Mouse (Mus musculus): ENCODE measurements around the gene Hpse2. TPM values are rescaled to one million over a fixed set of nuclear protein-coding genes. Genes with fewer than 3 reads are reported as not detected.
A peak's percentile ranks its signal among the peaks of the same experiment; 100 is the strongest.

Hpse2 gene
- 0.08 and 0.43 TPM in 2 replicates for polyA plus RNA-seq (2015; fragmentation: Nextera tagmentation; extraction: Ambion mirVana)

DNA sequence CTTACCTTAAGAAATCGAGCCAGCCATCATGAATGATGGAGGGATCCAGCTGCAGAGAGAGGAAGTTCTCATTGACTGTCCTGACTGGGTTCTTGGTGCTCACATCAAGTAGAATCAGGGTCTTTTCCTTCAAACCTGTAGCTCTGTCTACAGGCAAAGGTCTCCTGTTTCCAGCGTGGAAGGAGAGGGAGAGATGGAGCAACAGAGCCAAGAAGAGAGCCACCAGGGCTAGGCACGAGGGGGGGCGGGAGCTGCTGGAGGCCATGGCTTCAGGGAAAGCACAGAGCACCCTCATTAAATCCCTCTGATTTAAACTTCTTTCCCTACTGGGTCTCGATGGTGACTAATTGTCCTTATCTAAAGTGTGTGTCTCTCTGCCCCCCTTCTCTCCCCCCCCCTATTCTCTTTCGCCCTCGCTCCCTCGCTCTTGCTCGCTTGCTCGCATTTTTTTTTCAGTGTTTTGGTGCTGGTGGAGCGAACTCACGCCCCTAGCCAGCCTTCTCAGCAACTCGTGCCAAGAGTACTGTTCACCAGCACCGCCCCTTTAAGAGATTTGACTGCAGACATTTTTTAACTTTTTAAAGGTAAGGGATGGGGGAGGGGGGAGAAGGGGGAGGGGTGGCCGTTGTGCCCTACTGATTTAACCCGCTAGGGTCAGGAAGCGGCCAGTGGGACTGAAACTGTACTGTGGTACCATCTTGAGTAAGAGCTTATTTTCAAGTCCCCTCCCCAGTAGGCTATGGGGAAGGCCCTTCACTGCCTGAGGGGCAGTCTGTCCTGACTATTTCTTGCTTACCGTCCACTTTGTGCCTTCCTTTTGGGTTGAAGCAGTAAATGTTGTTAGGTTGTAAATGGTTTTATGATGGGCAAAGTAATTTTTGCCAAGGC is at the start of gene Hpse2:
Gene Hpse2, minus strand, starts transcription at position 339 of the 888 bp plus-strand sequence.
- Histone ChIP-seq H3K27me3 (peaks cover 71% of the 10 kb centered on the region), H3K4me1 (replicated peaks) (peaks cover 37% of the 10 kb centered on the region), H3K4me2 (peak within 1 kb of the TSS; percentile 42), H3K4me3 (peak within 1 kb of the TSS; percentile 11; the same call in 1 of the 2 replicates), H3K27ac (replicated peaks) (no peak within 1 kb of the TSS), H3K9ac (no peak within 1 kb of the TSS), H3K9me3 (no peaks in the 10 kb centered on the region), H3K36me3 (no peaks in the 10 kb centered on the region)
- no peak for ATAC-seq (ENCODE audit: low read depth)
- 2% methylated on average over 18 of the region's 18 CpGs for WGBS

DNA sequence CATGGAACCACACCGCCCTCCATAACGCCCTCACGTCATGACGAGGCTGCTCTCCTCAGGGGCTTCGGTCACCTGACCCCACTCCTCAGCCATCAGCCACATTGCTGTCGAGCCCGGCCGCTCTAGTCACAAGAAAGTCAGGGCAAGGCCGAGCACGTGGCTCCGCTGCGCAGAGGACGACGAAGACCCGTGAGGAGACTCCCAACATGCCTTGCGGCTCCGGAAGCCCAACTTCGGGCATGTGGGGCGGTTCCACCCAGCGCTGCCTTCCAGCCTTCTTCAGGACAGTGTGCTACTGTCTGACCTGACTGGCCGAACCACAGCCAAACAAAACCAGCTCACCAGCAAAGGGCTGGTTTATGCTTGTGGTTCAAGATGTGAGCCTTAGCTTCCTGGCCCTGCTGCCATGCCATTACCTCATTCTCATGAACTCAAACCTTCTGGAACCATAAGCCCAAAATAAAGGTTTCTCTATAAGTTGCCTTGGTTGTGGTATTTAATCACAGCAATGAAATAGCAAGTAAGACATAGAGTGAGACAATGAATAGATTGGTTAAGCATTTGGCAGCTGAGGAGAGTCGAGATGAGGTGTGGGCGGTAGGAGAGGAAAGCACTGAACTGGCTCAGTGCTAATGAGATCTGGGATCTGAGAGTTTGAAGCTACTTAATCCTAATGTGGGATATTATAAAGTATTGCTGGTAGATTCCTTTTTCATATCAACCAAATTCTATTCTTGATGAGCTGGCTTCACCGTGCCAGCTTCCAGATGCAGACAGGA is 39.5 kb upstream of the Hpse2 start:
- Histone ChIP-seq H3K9ac (no peak overlapping the region), H3K36me3 (no peaks in the 10 kb centered on the region), H3K4me3 (no peak overlapping the region), H3K4me1 (replicated peaks) (no peaks in the 10 kb centered on the region), H3K9me3 (no peaks in the 10 kb centered on the region), H3K27ac (replicated peaks) (no peak overlapping the region), H3K4me2 (no peak overlapping the region), H3K27me3 (no peaks in the 10 kb centered on the region)
- no peak for ATAC-seq (ENCODE audit: low read depth)
- WGBS, result 90% methylated on average over 24 of the region's 24 CpGs

DNA sequence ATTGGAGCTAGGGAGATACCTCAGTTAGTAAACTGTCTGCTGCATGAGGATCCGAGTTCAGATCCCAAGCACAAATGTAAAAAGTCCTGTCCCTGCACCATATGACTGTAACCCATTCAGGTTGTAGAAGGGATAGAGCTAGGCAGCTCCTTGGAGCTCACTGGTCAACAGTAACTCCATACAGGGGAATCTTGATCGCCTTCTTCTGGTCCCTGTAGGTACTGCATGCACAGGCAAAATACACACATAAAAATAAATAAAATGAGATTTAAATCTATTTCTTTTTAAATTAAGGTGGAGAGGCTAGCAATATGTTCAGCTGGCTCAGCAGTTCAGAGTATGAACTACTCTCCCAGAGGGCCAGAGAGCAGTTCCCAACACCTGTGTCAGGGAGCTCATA is 35.9 kb upstream of the Hpse2 start:
- WGBS, result 83% methylated on average over 2 of the region's 2 CpGs
- no peaks in the 10 kb centered on the region for H3K27me3 ChIP-seq

DNA sequence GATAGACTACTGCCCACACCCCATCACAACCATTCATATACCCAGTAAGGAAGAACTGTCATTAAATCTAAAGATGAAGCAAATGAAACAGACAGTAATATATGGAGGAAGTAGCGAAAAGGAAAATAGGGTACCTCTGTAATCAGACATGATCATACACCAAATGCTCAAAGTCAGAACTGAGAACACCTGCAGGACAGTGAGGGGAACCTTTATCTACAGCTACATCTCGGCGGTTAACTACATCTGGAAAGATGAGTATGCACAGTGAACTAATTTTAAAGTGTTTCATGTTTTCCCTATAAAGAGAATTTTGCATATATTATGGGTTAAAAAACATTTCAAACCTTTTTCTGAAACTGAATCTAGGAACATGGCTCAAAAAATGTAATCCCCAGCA is 32.4 kb upstream of the Hpse2 start:
- Histone ChIP-seq H3K27ac (replicated peaks) (no peak overlapping the region), H3K9me3 (no peaks in the 10 kb centered on the region), H3K27me3 (no peaks in the 10 kb centered on the region), H3K36me3 (no peaks in the 10 kb centered on the region), H3K4me3 (no peak overlapping the region), H3K4me2 (no peak overlapping the region), H3K9ac (no peak overlapping the region), H3K4me1 (replicated peaks) (no peaks in the 10 kb centered on the region)
- ATAC-seq (ENCODE audit: low read depth), result no peak
- WGBS, result 87% methylated on average over 3 of the region's 3 CpGs

More for the DNA sequence above, 35.9 kb upstream of the Hpse2 start:
- Histone ChIP-seq H3K4me2 (no peak overlapping the region), H3K27ac (replicated peaks) (no peak overlapping the region), H3K4me1 (replicated peaks) (no peaks in the 10 kb centered on the region), H3K9ac (no peak overlapping the region), H3K4me3 (no peak overlapping the region), H3K36me3 (no peaks in the 10 kb centered on the region), H3K9me3 (no peaks in the 10 kb centered on the region)
- no peak for ATAC-seq (ENCODE audit: low read depth)

DNA sequence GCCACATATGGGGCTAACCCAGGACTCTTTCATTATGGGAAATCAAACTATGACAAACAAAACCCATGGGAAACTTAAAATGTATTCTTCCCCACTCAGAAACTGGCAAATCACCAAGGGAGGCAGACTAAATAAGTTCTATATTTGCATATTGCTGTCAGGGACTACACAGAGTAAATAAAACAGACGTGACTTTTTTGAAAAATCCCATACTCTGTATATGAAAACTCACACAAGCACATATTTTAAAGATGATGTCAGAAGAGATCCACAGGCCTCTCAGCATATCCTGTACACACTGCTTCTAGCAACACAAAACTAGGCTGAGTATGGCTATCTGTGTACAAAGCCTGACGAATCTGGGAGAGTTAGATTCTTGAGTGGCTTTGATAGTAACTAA is 27.4 kb upstream of the Hpse2 start:
- WGBS, result 85% methylated on average over 2 of the region's 2 CpGs
- no peak overlapping the region for H3K27ac ChIP-seq (replicated peaks)
- no peak overlapping the region for H3K4me2 ChIP-seq
- no peaks in the 10 kb centered on the region for H3K27me3 ChIP-seq
- H3K9ac ChIP-seq, result no peak overlapping the region
- H3K4me3 ChIP-seq, result no peak overlapping the region
- H3K4me1 ChIP-seq (replicated peaks), result no peaks in the 10 kb centered on the region
- ATAC-seq (ENCODE audit: low read depth), result no peak
- H3K9me3 ChIP-seq, result no peaks in the 10 kb centered on the region
- no peaks in the 10 kb centered on the region for H3K36me3 ChIP-seq

DNA sequence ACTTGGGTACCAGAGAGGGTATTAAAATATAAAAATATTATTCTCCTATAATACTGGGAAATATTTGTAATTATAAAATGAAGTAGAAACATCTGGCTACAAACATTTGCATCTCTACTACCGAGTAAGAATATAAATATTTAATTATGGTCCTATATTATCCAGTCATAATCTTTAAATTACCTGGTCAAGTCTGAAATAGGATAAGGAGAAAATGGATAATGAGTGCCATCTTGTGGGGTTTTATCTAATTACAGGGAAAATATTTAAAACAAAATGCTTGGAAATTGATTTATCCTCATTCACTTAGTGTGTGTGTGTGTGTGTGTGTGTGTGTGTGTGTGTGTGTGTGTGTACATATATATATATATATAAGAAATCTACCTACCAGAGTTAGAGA is 19.0 kb upstream of the Hpse2 start:
- Histone ChIP-seq H3K4me1 (replicated peaks) (no peaks in the 10 kb centered on the region), H3K4me3 (no peak overlapping the region), H3K36me3 (no peaks in the 10 kb centered on the region), H3K9me3 (no peaks in the 10 kb centered on the region), H3K27ac (replicated peaks) (no peak overlapping the region), H3K4me2 (no peak overlapping the region), H3K9ac (no peak overlapping the region), H3K27me3 (no peaks in the 10 kb centered on the region)
- 35% methylated on average over 1 of the region's 1 CpGs for WGBS
- no peak for ATAC-seq (ENCODE audit: low read depth)

DNA sequence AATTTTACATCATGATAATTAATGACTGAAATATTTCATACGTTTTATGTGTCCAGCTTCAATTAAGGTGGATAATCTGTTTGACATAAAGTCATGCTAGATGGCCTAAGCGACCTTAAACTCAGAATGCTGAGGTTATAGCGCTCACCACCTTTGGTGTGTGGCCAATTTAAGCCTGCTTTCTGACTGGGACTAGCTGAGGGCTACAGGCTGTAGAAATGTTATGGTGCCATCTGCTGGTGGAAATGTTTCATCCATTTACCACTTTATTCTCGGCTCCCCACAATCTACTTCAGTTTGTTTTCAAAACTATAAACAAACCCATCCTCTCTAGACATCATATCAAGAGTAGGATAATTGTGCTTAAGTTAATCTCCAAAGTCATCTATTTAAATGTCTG is 8.2 kb upstream of the Hpse2 start:
- Histone ChIP-seq H3K27ac (replicated peaks) (no peak overlapping the region), H3K4me2 (no peak overlapping the region), H3K4me3 (no peak overlapping the region), H3K9ac (no peak overlapping the region), H3K36me3 (no peaks in the 10 kb centered on the region), H3K9me3 (no peaks in the 10 kb centered on the region), H3K4me1 (replicated peaks) (no peaks in the 10 kb centered on the region), H3K27me3 (peaks cover 6% of the 10 kb centered on the region; the same call in 1 of the 2 replicates)
- 7% methylated on average over 4 of the region's 4 CpGs for WGBS
- 0 out of 2 replicates have a peak, but pooled peaks have one; percentile 59 for ATAC-seq (ENCODE audit: low read depth)

DNA sequence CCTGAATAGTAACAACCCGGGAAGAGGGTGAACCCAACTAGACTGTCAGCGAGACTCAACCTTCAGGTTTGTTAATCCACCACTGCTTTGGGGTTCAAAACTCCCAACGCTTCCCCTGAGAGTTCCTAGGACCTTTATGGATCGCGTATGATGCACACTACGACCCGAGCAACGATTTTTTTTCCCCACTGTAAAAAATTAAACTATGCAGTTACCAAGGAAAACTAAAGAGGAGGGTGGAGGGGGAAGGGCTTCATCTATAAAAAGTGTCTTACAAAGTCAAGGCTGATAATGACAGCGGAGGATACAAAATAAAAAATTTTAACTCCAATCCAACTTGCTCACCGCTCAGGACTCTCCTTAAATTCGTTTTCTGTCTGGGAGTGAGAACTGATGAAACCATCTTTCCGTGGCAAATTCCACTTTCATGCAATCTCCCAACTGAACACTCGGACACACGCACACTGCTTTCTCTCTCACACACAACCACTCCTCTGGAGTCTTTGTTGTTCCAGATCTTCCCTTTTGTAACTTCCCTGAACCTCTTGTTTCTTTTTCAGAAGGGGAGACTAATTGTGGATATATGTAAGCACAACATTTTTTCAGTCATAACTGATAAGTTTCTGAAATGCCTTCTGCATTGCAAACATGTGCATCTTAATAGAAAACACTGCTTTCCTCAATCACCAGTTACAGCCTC is 934 bp downstream of the Hpse2 start:
- no peaks in the 10 kb centered on the region for H3K36me3 ChIP-seq
- ATAC-seq (ENCODE audit: low read depth), result no peak
- H3K4me2 ChIP-seq, result peak overlapping the region; percentile 45
- no peaks in the 10 kb centered on the region for H3K9me3 ChIP-seq
- peaks cover 37% of the 10 kb centered on the region for H3K4me1 ChIP-seq (replicated peaks)
- peaks cover 82% of the 10 kb centered on the region for H3K27me3 ChIP-seq
- H3K9ac ChIP-seq, result no peak overlapping the region
- WGBS, result 3% methylated on average over 14 of the region's 14 CpGs
- H3K4me3 ChIP-seq, result no peak overlapping the region
- no peak overlapping the region for H3K27ac ChIP-seq (replicated peaks)

DNA sequence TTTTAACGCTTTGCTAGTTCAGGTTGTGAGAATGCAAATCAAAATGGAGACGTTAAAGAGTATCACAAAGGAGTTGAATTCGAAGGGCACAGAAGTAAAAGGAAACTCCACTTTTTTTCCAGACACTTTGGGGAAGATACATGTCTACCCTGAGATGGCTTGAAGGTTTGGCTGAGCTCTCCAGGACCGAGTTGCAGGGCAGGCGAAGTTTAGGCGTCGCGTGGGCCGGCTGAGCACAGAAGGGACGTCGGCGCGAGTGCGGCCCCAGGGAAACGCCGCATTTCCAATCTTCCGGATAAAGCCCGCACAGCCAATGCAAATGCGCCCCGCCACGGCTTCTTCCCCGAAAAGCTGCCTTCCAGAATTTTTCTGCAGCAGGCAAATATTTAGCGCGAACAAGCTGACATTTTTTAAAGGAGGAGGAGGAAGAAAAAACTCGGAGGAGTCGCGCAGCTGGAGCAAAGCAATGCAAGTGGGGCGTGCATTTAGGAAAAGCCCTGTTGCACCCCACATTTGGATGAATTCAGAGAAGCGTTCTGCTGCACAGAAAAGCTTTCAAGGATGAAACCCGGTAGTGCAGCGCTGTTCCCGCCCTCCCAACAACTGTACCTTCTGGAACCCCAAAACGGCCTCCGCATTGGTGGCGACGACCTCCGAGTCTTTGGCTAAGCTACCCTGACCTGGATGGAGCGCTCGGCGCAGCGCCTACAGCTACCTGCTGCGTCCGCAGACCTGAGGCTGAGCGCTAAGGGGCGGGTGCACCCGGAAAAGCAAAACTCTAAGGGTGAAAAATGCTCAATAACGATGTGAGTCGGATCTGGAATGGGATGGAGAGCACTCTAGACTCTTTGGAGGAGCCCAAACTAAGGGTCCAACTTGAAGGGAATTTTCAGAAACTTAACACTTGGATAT is 1.9 kb downstream of the Hpse2 start:
- H3K27ac ChIP-seq (replicated peaks), result no peak overlapping the region
- peaks cover 37% of the 10 kb centered on the region for H3K4me1 ChIP-seq (replicated peaks)

DNA sequence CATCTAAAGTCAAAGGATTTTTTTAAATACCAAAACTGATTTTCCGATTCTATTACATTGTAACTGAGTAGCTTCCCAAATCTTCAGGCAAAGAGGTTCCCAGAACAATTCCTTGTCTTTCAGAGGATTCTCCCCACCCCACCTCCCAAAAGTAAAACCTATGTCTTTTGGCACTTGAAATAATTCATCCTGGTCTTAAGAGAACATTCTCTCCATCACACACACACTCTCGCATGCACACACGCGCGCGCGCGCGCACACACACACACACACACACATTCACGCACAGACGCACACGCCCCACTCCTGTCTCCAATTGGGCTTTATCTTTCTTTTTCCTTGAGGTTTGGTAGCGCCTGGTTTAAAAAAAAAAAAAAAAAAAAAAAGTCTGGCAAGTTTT is 2.7 kb downstream of the Hpse2 start:
- no peak for ATAC-seq (ENCODE audit: low read depth)
- no peaks in the 10 kb centered on the region for H3K36me3 ChIP-seq
- peaks cover 78% of the 10 kb centered on the region for H3K27me3 ChIP-seq
- peak overlapping the region; percentile 25 for H3K4me3 ChIP-seq
- no peak overlapping the region for H3K9ac ChIP-seq
- H3K27ac ChIP-seq (replicated peaks), result no peak overlapping the region
- H3K4me1 ChIP-seq (replicated peaks), result peaks cover 37% of the 10 kb centered on the region
- H3K9me3 ChIP-seq, result no peaks in the 10 kb centered on the region
- peak overlapping the region; percentile 45 for H3K4me2 ChIP-seq
- 4% methylated on average over 13 of the region's 13 CpGs for WGBS

More for the DNA sequence above, 1.9 kb downstream of the Hpse2 start:
- Histone ChIP-seq H3K9ac (no peak overlapping the region), H3K36me3 (no peaks in the 10 kb centered on the region), H3K9me3 (no peaks in the 10 kb centered on the region), H3K4me2 (peak overlapping the region; percentile 45), H3K27me3 (peaks cover 81% of the 10 kb centered on the region), H3K4me3 (peak overlapping the region; percentile 19)
- under 1% methylated on average over 48 of the region's 48 CpGs for WGBS
- ATAC-seq (ENCODE audit: low read depth), result no peak

DNA sequence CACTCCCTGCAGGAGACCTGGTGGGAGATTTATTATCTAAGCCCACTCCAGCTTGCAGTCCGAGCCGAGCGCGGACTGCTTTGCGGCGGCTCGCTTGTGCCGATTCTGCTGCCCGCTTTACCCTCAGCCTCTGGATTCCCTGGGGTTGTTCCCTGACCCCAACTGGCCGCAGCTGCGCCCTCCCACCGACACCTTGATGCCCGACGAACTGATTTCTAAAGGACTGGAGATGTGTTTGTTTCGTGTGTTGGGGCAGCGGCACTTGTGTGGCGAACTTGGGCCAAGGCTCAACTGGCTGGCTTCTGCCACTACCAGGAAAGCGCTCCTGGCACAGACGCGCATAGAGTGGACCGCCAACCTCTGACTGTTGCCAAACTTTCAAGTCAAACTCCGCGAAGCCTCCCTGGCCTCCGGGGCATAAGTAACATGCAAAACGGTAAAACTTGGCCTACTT is 3.1 kb downstream of the Hpse2 start:
- peak overlapping the region; percentile 45 for H3K4me2 ChIP-seq
- ATAC-seq (ENCODE audit: low read depth), result no peak

More for the DNA sequence above, 3.1 kb downstream of the Hpse2 start:
- Histone ChIP-seq H3K4me3 (peak overlapping the region; percentile 25), H3K36me3 (no peaks in the 10 kb centered on the region), H3K9me3 (no peaks in the 10 kb centered on the region), H3K4me1 (replicated peaks) (peaks cover 37% of the 10 kb centered on the region), H3K9ac (no peak overlapping the region), H3K27ac (replicated peaks) (no peak overlapping the region), H3K27me3 (peaks cover 77% of the 10 kb centered on the region)
- WGBS, result under 1% methylated on average over 25 of the region's 25 CpGs
